Mouse (Mus musculus) adrenal gland, adult 8-10 months (tissue): ENCODE measurements at regions not wholly inside any gene's neighbourhood (a gene's known extent, or its start where the extent isn't known, plus 50 kb on each side); places are given as distances from the start of the nearest gene placed in this dataset.
"Not testable (repeated sequence)": the region's sequence is repeated elsewhere in the genome, so short reads cannot be mapped to it uniquely, and the experiment has no call there.

Source experiments
- DNase-seq: peaks from one replicate; pipeline ENCODE4 v3.0.0; 2022

GRCm38 (mm10) chr4:105844675-105845466 lies 55.2 kb downstream of the Gm12728 start:
- no peak for DNase-seq

- DNase-seq: not testable (repeated sequence)
Observed at GRCm38 (mm10) chr4:105845998-105846989, 56.6 kb downstream of the Gm12728 start.

- DNase-seq: no peak
Observed at GRCm38 (mm10) chr4:105853086-105853485, 63.4 kb downstream of the Gm12728 start.

GRCm38 (mm10) chr4:105859052-105859864 lies 69.6 kb downstream of the Gm12728 start:
- no peak for DNase-seq

GRCm38 (mm10) chr4:105860930-105861653 lies 71.4 kb downstream of the Gm12728 start:
- no peak for DNase-seq

GRCm38 (mm10) chr4:105861654-105862037 lies 72.0 kb downstream of the Gm12728 start:
- DNase-seq: no peak

- no peak for DNase-seq
Observed at GRCm38 (mm10) chr4:105870512-105870911, 80.8 kb downstream of the Gm12728 start.

- DNase-seq: no peak
Observed at GRCm38 (mm10) chr4:105877246-105877645, 87.6 kb downstream of the Gm12728 start.

- no peak for DNase-seq
Observed at GRCm38 (mm10) chr4:105879891-105880290, 90.2 kb downstream of the Gm12728 start.

- DNase-seq: no peak
Observed at GRCm38 (mm10) chr4:105884791-105885190, 95.1 kb downstream of the Gm12728 start.

GRCm38 (mm10) chr4:105891438-105891837 lies 101.8 kb downstream of the Gm12728 start:
- no peak for DNase-seq

- DNase-seq: no peak
Observed at GRCm38 (mm10) chr4:105892065-105892464, 102.4 kb downstream of the Gm12728 start.

- no peak for DNase-seq
Observed at GRCm38 (mm10) chr4:105895116-105895515, 105.4 kb downstream of the Gm12728 start.

- DNase-seq: peak; percentile 20
Observed at GRCm38 (mm10) chr4:105898054-105898847, 108.6 kb downstream of the Gm12728 start.

- no peak for DNase-seq
Observed at GRCm38 (mm10) chr4:105904896-105905295, 115.2 kb downstream of the Gm12728 start.

GRCm38 (mm10) chr4:105906411-105906810 lies 116.7 kb downstream of the Gm12728 start:
- no peak for DNase-seq

- DNase-seq: peak; percentile 18
Observed at GRCm38 (mm10) chr4:105907611-105908010, 117.9 kb downstream of the Gm12728 start.

- DNase-seq: no peak
Observed at GRCm38 (mm10) chr4:105908281-105908680, 118.6 kb downstream of the Gm12728 start.

GRCm38 (mm10) chr4:105909272-105909671 lies 119.6 kb downstream of the Gm12728 start:
- DNase-seq: no peak

- DNase-seq: no peak
Observed at GRCm38 (mm10) chr4:105910666-105911065, 121.0 kb downstream of the Gm12728 start.

GRCm38 (mm10) chr4:105911678-105912077 lies 122.0 kb downstream of the Gm12728 start:
- no peak for DNase-seq
